Mouse (Mus musculus) E14TG2a.4 (cell line): ENCODE measurements at regions not wholly inside any gene's neighbourhood (a gene's known extent, or its start where the extent isn't known, plus 50 kb on each side); places are given as distances from the start of the nearest gene placed in this dataset.
A peak's percentile ranks its signal among the peaks of the same experiment; 100 is the strongest.

Experiments
- H3K27me3 ChIP-seq: 2 replicates; pipeline ENCODE4 v1.6.1; 2014; ENCODE audit warnings: low read length, control low read depth; ENCODE audit not compliant: insufficient read depth
- H3K36me3 ChIP-seq: 2 replicates; pipeline ENCODE4 v1.6.1; 2014; ENCODE audit warnings: low read length, control low read depth; ENCODE audit not compliant: insufficient read depth
- H3K4me1 ChIP-seq: replicated peaks from 2 replicates; pipeline ENCODE4 v1.6.1; 2014; ENCODE audit warnings: low read depth, low read length, control low read depth
- H3K4me3 ChIP-seq: replicated peaks from 2 replicates; pipeline ENCODE4 v1.5.1; 2014; ENCODE audit warnings: mild to moderate bottlenecking, low read length
- H3K9me3 ChIP-seq: 2 replicates; pipeline ENCODE4 v1.6.1; 2014; ENCODE audit warnings: low read length, control low read depth
- CTCF ChIP-seq: conservative IDR thresholded peaks from 2 replicates; pipeline ENCODE4 v1.5.1; 2014; ENCODE audit warnings: low read length
- NANOG ChIP-seq: IDR thresholded peaks from 2 replicates; pipeline ENCODE4 v1.6.1; 2014; ENCODE audit warnings: borderline replicate concordance, low read length, mixed read lengths
- POU5F1 ChIP-seq: IDR thresholded peaks from 2 replicates; pipeline ENCODE4 v1.6.1; 2014; ENCODE audit warnings: low read length, borderline replicate concordance

- H3K4me1 ChIP-seq = peaks cover 69% of the 10 kb centered on the region
Measured at GRCm38 (mm10) chr19:53448206-53448605, 57.8 kb upstream of the Smndc1 start.

GRCm38 (mm10) chr19:53447754-53448153 is 57.4 kb upstream of the Smndc1 start:
- TF ChIP-seq POU5F1 (no peak), NANOG (no peak), CTCF (no peak)
- Histone ChIP-seq H3K4me3 (no peak overlapping the region), H3K27me3 (peaks cover 8% of the 10 kb centered on the region), H3K9me3 (peaks cover 46% of the 10 kb centered on the region), H3K36me3 (peaks cover 7% of the 10 kb centered on the region; the same call in 1 of the 2 replicates), H3K4me1 (peaks cover 71% of the 10 kb centered on the region)

More at GRCm38 (mm10) chr19:53448206-53448605, 57.8 kb upstream of the Smndc1 start:
- Histone ChIP-seq H3K36me3 (peaks cover 7% of the 10 kb centered on the region; the same call in 1 of the 2 replicates), H3K9me3 (peaks cover 46% of the 10 kb centered on the region), H3K27me3 (peaks cover 8% of the 10 kb centered on the region), H3K4me3 (no peak overlapping the region)
- TF ChIP-seq NANOG (no peak), CTCF (no peak), POU5F1 (no peak)

- no peak overlapping the region for H3K4me3 ChIP-seq
- H3K36me3 ChIP-seq = peaks cover 6% of the 10 kb centered on the region; the same call in 1 of the 2 replicates
- H3K4me1 ChIP-seq = peaks cover 80% of the 10 kb centered on the region
- TF ChIP-seq POU5F1 = no peak
- TF ChIP-seq NANOG = no peak
- no peak for TF ChIP-seq CTCF
- peaks cover 8% of the 10 kb centered on the region for H3K27me3 ChIP-seq
- peaks cover 32% of the 10 kb centered on the region for H3K9me3 ChIP-seq
Measured at GRCm38 (mm10) chr19:53446216-53446615, 55.8 kb upstream of the Smndc1 start.

- TF ChIP-seq CTCF (no peak), POU5F1 (no peak), NANOG (no peak)
Measured at GRCm38 (mm10) chr19:53444646-53445045, 54.3 kb upstream of the Smndc1 start.

GRCm38 (mm10) chr19:53442756-53443654 is 52.6 kb upstream of the Smndc1 start:
- peaks cover 93% of the 10 kb centered on the region for H3K4me1 ChIP-seq
- H3K4me3 ChIP-seq = peak overlapping the region; percentile 26; the same call in 1 of the 2 replicates
- H3K9me3 ChIP-seq = peaks cover under 1% of the 10 kb centered on the region; the same call in 1 of the 2 replicates
- H3K27me3 ChIP-seq = peaks cover 8% of the 10 kb centered on the region
- TF ChIP-seq POU5F1 = no peak
- TF ChIP-seq NANOG = no peak
- TF ChIP-seq CTCF = no peak
- no peaks in the 10 kb centered on the region for H3K36me3 ChIP-seq

More at GRCm38 (mm10) chr19:53444646-53445045, 54.3 kb upstream of the Smndc1 start:
- Histone ChIP-seq H3K4me3 (no peak overlapping the region), H3K9me3 (peaks cover 17% of the 10 kb centered on the region), H3K4me1 (peaks cover 94% of the 10 kb centered on the region), H3K36me3 (no peaks in the 10 kb centered on the region), H3K27me3 (peaks cover 8% of the 10 kb centered on the region)

- Histone ChIP-seq H3K36me3 (no peaks in the 10 kb centered on the region), H3K27me3 (peaks cover 8% of the 10 kb centered on the region), H3K4me1 (peaks cover 95% of the 10 kb centered on the region), H3K9me3 (no peaks in the 10 kb centered on the region), H3K4me3 (no peak overlapping the region)
- no peak for TF ChIP-seq CTCF
- TF ChIP-seq NANOG = no peak
- no peak for TF ChIP-seq POU5F1
Measured at GRCm38 (mm10) chr19:53442132-53442610, 51.8 kb upstream of the Smndc1 start.

- Histone ChIP-seq H3K4me3 (no peak overlapping the region), H3K9me3 (no peaks in the 10 kb centered on the region), H3K27me3 (peaks cover 8% of the 10 kb centered on the region), H3K36me3 (no peaks in the 10 kb centered on the region), H3K4me1 (peaks cover 94% of the 10 kb centered on the region)
- TF ChIP-seq POU5F1 = no peak
- no peak for TF ChIP-seq NANOG
- TF ChIP-seq CTCF = no peak
Measured at GRCm38 (mm10) chr19:53441449-53442131, 51.2 kb upstream of the Smndc1 start.
